ENCODE assay signal across 13 mouse cellular contexts in the genomic region with DNA sequence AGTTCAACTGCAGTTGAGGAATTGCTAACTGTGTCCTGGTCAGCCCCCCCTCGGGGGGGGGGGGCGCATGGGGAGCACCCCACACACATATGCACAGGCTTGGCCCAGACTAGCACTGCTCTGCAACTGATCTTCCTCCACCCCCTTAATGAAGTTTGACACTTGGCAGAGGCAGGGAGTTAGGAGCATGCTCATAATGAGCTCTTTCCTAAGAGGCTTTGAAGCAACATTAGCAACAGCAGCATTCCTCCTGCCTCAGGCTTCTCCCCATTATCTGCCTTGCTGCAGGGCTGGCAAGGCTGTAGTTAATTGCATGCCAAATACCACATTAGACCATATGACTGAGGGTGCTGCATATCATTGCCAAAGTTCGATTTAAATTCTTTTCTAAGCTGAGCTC.
DNase-seq lines count a peak whose midpoint lies in the region; ATAC-seq and TF ChIP-seq lines count a peak whose summit lies in the region.
"Had no signal": no experiment of that assay in that cellular context is flagged by ENCODE, and none has a peak within 500 bp of the region (broad histone marks: within the 10 kb centered on the region; RNA-seq: fewer than 3 reads in every experiment).

No protein-coding gene starts in this region.

- no peak for DNase-seq in intestine, embryonic 14.5 days (ENCODE audit: low spot score)
- DNase-seq in embryo, embryonic 10.5 days (ENCODE audit: low spot score): peak; percentile 41
- no peak for DNase-seq in kidney, postnatal 36 days
- DNase-seq in T-cell, adult 2 months (ENCODE audit: low spot score): no peak
- DNase-seq: cerebellum, adult 9-11 months; thymus, postnatal 14 days had no signal

- H3K36me3 ChIP-seq in intestine, embryonic 14.5 days (ENCODE audit: control insufficient read depth, insufficient read depth, low read length): no peaks in the 10 kb centered on the region
- no peaks in the 10 kb centered on the region for H3K36me3 ChIP-seq in intestine, postnatal 0 days (ENCODE audit: control insufficient read depth, insufficient read depth)
- no peaks in the 10 kb centered on the region for H3K36me3 ChIP-seq in forebrain, embryonic 15.5 days
- no peaks in the 10 kb centered on the region for H3K36me3 ChIP-seq in midbrain, embryonic 16.5 days (ENCODE audit: control insufficient read depth, insufficient read depth, low read length)
- H3K36me3 ChIP-seq: heart, embryonic 12.5 days; kidney, embryonic 15.5 days; neural tube, embryonic 13.5 days had no signal

- no peaks in the 10 kb centered on the region for H3K4me1 ChIP-seq in intestine, embryonic 14.5 days (replicated peaks; ENCODE audit: control insufficient read depth, insufficient read depth, low read length)
- no peaks in the 10 kb centered on the region for H3K4me1 ChIP-seq in intestine, postnatal 0 days (replicated peaks; ENCODE audit: control insufficient read depth, insufficient read depth, low read length)
- peaks cover 10% of the 10 kb centered on the region for H3K4me1 ChIP-seq in forebrain, embryonic 15.5 days
- H3K4me1 ChIP-seq in midbrain, embryonic 16.5 days (ENCODE audit: control insufficient read depth, insufficient read depth, low read length): no peaks in the 10 kb centered on the region
- H3K4me1 ChIP-seq: kidney, embryonic 15.5 days; neural tube, embryonic 13.5 days had no signal

- H3K27ac ChIP-seq in intestine, embryonic 14.5 days (ENCODE audit: low read depth): no peak overlapping the region
- H3K27ac ChIP-seq in intestine, postnatal 0 days (ENCODE audit: low read depth, low read length): no peak overlapping the region
- H3K27ac ChIP-seq in forebrain, embryonic 15.5 days (replicated peaks): no peak overlapping the region
- no peak overlapping the region for H3K27ac ChIP-seq in midbrain, embryonic 16.5 days (ENCODE audit: low read length)
- H3K27ac ChIP-seq: kidney, embryonic 15.5 days; left cerebral cortex, adult 2 months; neural tube, embryonic 13.5 days had no signal

- H3K27me3 ChIP-seq in intestine, embryonic 14.5 days (replicated peaks; ENCODE audit: control insufficient read depth, insufficient read depth, low read length): no peaks in the 10 kb centered on the region
- no peaks in the 10 kb centered on the region for H3K27me3 ChIP-seq in intestine, postnatal 0 days (replicated peaks; ENCODE audit: control insufficient read depth, insufficient read depth, low read length)
- no peaks in the 10 kb centered on the region for H3K27me3 ChIP-seq in forebrain, embryonic 15.5 days
- H3K27me3 ChIP-seq in midbrain, embryonic 16.5 days (ENCODE audit: control insufficient read depth, insufficient read depth, low read depth, low read length): no peaks in the 10 kb centered on the region
- H3K27me3 ChIP-seq: heart, embryonic 12.5 days; kidney, embryonic 15.5 days; neural tube, embryonic 13.5 days had no signal

- no peak overlapping the region for H3K4me2 ChIP-seq in intestine, embryonic 14.5 days (ENCODE audit: low read length)
- H3K4me2 ChIP-seq in intestine, postnatal 0 days (replicated peaks; ENCODE audit: low read depth): no peak overlapping the region
- no peak overlapping the region for H3K4me2 ChIP-seq in forebrain, embryonic 15.5 days (replicated peaks)
- H3K4me2 ChIP-seq in midbrain, embryonic 16.5 days (ENCODE audit: low read length): no peak overlapping the region
- H3K4me2 ChIP-seq: heart, embryonic 12.5 days; kidney, embryonic 15.5 days; neural tube, embryonic 13.5 days had no signal

- H3K9ac ChIP-seq in intestine, embryonic 14.5 days (ENCODE audit: low read length): no peak overlapping the region
- no peak overlapping the region for H3K9ac ChIP-seq in intestine, postnatal 0 days (ENCODE audit: low read depth, low read length)
- no peak overlapping the region for H3K9ac ChIP-seq in forebrain, embryonic 15.5 days (replicated peaks)
- H3K9ac ChIP-seq in midbrain, embryonic 16.5 days (ENCODE audit: low read depth, low read length): no peak overlapping the region
- H3K9ac ChIP-seq: heart, embryonic 12.5 days; kidney, embryonic 15.5 days; neural tube, embryonic 13.5 days had no signal

- TF ChIP-seq CTCF in intestine, postnatal 0 days (IDR thresholded peaks at IDR 0.05; ENCODE audit: low read depth): no peak

- peak; percentile 83 for ATAC-seq in intestine, embryonic 14.5 days (replicated peaks; ENCODE audit: low FRiP score, low TSS enrichment, low read depth)
- ATAC-seq in intestine, postnatal 0 days: no peak
- ATAC-seq in forebrain, embryonic 15.5 days (replicated peaks): peak; percentile 71
- ATAC-seq in midbrain, embryonic 16.5 days: peak; percentile 76

- H3K4me3 ChIP-seq in intestine, embryonic 14.5 days (ENCODE audit: low read depth, low read length): no peak overlapping the region
- H3K4me3 ChIP-seq in intestine, postnatal 0 days (ENCODE audit: low read depth, low read length): no peak overlapping the region
- H3K4me3 ChIP-seq in forebrain, embryonic 15.5 days: no peak overlapping the region
- H3K4me3 ChIP-seq in midbrain, embryonic 16.5 days (ENCODE audit: low read depth, low read length): no peak overlapping the region
- H3K4me3 ChIP-seq: heart, embryonic 12.5 days; kidney, embryonic 15.5 days; left cerebral cortex, adult 2 months; neural tube, embryonic 13.5 days had no signal

- 22% methylated on average over 3 of the region's 3 CpGs for WGBS in intestine, embryonic 14.5 days
- WGBS in intestine, postnatal 0 days: 40% methylated on average over 3 of the region's 3 CpGs
- WGBS in forebrain, embryonic 15.5 days: 21% methylated on average over 3 of the region's 3 CpGs
- 41% methylated on average over 3 of the region's 3 CpGs for WGBS in midbrain, embryonic 16.5 days

- H3K9me3 ChIP-seq in intestine, embryonic 14.5 days (ENCODE audit: control insufficient read depth, low read length): 0 out of 2 replicates have a peak, but pooled peaks cover 3% of the 10 kb centered on the region
- H3K9me3 ChIP-seq in intestine, postnatal 0 days (ENCODE audit: control insufficient read depth): 0 out of 2 replicates have a peak, but pooled peaks cover 4% of the 10 kb centered on the region
- H3K9me3 ChIP-seq in forebrain, embryonic 15.5 days: no peaks in the 10 kb centered on the region; the same call in 1 of the 2 replicates
- no peaks in the 10 kb centered on the region; the same call in 1 of the 2 replicates for H3K9me3 ChIP-seq in midbrain, embryonic 16.5 days (replicated peaks; ENCODE audit: control insufficient read depth, low read length, poor library complexity, severe bottlenecking)
- H3K9me3 ChIP-seq: kidney, embryonic 15.5 days had no signal
